Comparison of ENCODE assay signal across 11 mouse cellular contexts in the genomic region with DNA sequence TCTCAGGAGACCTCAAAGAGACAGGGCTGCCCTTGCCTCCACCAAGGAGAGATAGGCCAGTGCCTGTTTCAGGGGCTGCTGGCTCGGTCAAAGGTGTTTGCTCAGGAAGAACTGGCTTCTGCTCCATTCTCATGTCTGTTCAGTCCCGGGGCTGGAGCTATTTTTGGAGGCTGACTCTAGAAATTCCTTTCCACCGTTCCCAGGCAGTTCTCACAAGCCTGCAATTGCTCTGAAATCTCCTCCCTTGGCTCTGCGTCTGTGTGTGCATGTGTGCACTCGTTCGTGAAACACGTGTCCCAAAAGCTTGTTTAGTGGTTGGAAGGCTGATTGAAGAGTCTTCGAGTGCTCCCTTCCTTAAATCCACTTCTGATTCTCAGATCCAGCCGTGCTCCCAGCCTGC.
DNase-seq lines count a peak whose midpoint lies in the region; ATAC-seq and TF ChIP-seq lines count a peak whose summit lies in the region.
"Had no signal": no experiment of that assay in that cellular context is flagged by ENCODE, and none has a peak within 500 bp of the region (broad histone marks: within the 10 kb centered on the region; RNA-seq: fewer than 3 reads in every experiment).

No protein-coding gene starts in this region.

- 62% methylated on average over 9 of the region's 9 CpGs for WGBS in kidney, embryonic 16.5 days
- WGBS in thymus, adult 2 months, result 84% methylated on average over 9 of the region's 9 CpGs

- no peaks in the 10 kb centered on the region for H3K27me3 ChIP-seq in kidney, embryonic 16.5 days (ENCODE audit: insufficient read depth, low read length)
- H3K27me3 ChIP-seq in thymus, adult 2 months (ENCODE audit: control insufficient read depth, insufficient read depth, low read length), result no peaks in the 10 kb centered on the region
- H3K27me3 ChIP-seq: hindbrain, embryonic 15.5 days; limb, embryonic 12.5 days had no signal

- TF ChIP-seq CTCF in gastrocnemius, adult 2 months (IDR thresholded peaks at IDR 0.05), result no peak
- no peak for TF ChIP-seq CTCF in thymus, adult 2 months (IDR thresholded peaks at IDR 0.05; ENCODE audit: borderline replicate concordance, control insufficient read depth, extremely low read depth, insufficient read depth, low read length, poor library complexity)

- H3K4me2 ChIP-seq in kidney, embryonic 16.5 days (replicated peaks; ENCODE audit: low read depth, low read length), result no peak overlapping the region
- H3K4me2 ChIP-seq: hindbrain, embryonic 15.5 days; limb, embryonic 12.5 days had no signal

- TF ChIP-seq POLR2A in thymus, adult 2 months (IDR thresholded peaks at IDR 0.05; ENCODE audit: control insufficient read depth, extremely low read depth, insufficient read depth, low read length, poor library complexity), result no peak

- no peak overlapping the region for H3K27ac ChIP-seq in kidney, embryonic 16.5 days (ENCODE audit: low read length)
- peak overlapping the region; percentile 84 for H3K27ac ChIP-seq in gastrocnemius, adult 2 months
- no peak overlapping the region for H3K27ac ChIP-seq in thymus, adult 2 months (ENCODE audit: control insufficient read depth, insufficient read depth, low read length)
- H3K27ac ChIP-seq: hindbrain, embryonic 15.5 days; limb, embryonic 12.5 days had no signal

- H3K36me3 ChIP-seq in kidney, embryonic 16.5 days (ENCODE audit: insufficient read depth, low read length), result no peaks in the 10 kb centered on the region
- no peaks in the 10 kb centered on the region for H3K36me3 ChIP-seq in thymus, adult 2 months (ENCODE audit: control insufficient read depth, insufficient read depth, low read length)
- H3K36me3 ChIP-seq: hindbrain, embryonic 15.5 days had no signal

- H3K4me1 ChIP-seq in kidney, embryonic 16.5 days (ENCODE audit: insufficient read depth, low read length), result no peaks in the 10 kb centered on the region
- no peaks in the 10 kb centered on the region for H3K4me1 ChIP-seq in thymus, adult 2 months (replicated peaks; ENCODE audit: control insufficient read depth, insufficient read depth, low read length)
- H3K4me1 ChIP-seq: hindbrain, embryonic 15.5 days had no signal

- intact Hi-C loops in gastrocnemius, adult 2 months (cut with DNase I), result no loop called here
- intact Hi-C loops in heart, postnatal 25 days (cut with DNase I), result no loop called here

- no peak for ATAC-seq in kidney, embryonic 16.5 days (ENCODE audit: low FRiP score, low TSS enrichment)
- no peak for ATAC-seq in monocyte, adult 5-6 weeks (replicated peaks; ENCODE audit: insufficient number of reproducible peaks, low FRiP score, low TSS enrichment, poor library complexity, severe bottlenecking)

- H3K4me3 ChIP-seq in kidney, embryonic 16.5 days (ENCODE audit: low read length), result no peak overlapping the region
- peak overlapping the region; percentile 21 for H3K4me3 ChIP-seq in gastrocnemius, adult 2 months
- no peak overlapping the region for H3K4me3 ChIP-seq in thymus, adult 2 months (ENCODE audit: control insufficient read depth, insufficient read depth, low read length)
- H3K4me3 ChIP-seq: hindbrain, embryonic 15.5 days; limb, embryonic 12.5 days had no signal

- DNase-seq in kidney, adult 18-20 months, result peak; percentile 36
- DNase-seq in gastrocnemius, adult 2 months, result peak; percentile 56
- peak; percentile 26 for DNase-seq in heart, postnatal 25 days (ENCODE audit: low spot score)
- peak; percentile 69 for DNase-seq in lung, postnatal 25 days (ENCODE audit: low spot score)
- DNase-seq in thymus, adult 2 months, result no peak
- no peak for DNase-seq in neural tube, embryonic 10.5 days (ENCODE audit: extremely low spot score, low spot score)
- DNase-seq: adrenal gland, postnatal 25 days had no signal

- H3K9ac ChIP-seq in kidney, embryonic 16.5 days (replicated peaks; ENCODE audit: low read length), result no peak overlapping the region
- H3K9ac ChIP-seq: hindbrain, embryonic 15.5 days; limb, embryonic 12.5 days had no signal

- no peaks in the 10 kb centered on the region for H3K9me3 ChIP-seq in kidney, embryonic 16.5 days (ENCODE audit: low read length)
- H3K9me3 ChIP-seq: hindbrain, embryonic 15.5 days; limb, embryonic 12.5 days had no signal

Comparison
In these comparisons a context has a peak if more than half of its experiments do, and no peak if none do; other contexts are left out.
1. DNase-seq: peak in kidney, adult 18-20 months (single experiment), gastrocnemius, adult 2 months (single experiment), heart, postnatal 25 days (single experiment) and lung, postnatal 25 days (single experiment); none in thymus, adult 2 months (single experiment) and neural tube, embryonic 10.5 days (single experiment).